Mouse (Mus musculus) midbrain, embryonic 11.5 days (tissue): ENCODE data around the gene Mturn. TPM values are rescaled to one million over a fixed set of nuclear protein-coding genes. Genes with fewer than 3 reads are reported as not detected.

Source experiments
- ATAC-seq: fragments of 200-750 bp; cut with Nextera tagmentation; 2 replicates; pipeline ENCODE4 v1.8.0; 2017; ENCODE audit warnings: moderate TSS enrichment, moderate library complexity; ENCODE audit not compliant: low FRiP score
- DNase-seq: peaks from one replicate; pipeline ENCODE4 v3.0.0; 2015; ENCODE audit warnings: low spot score; ENCODE audit errors: missing footprints
- H3K27ac ChIP-seq: fragments of 300-500 bp; sonication (generic); 2 replicates; pipeline ENCODE4 v1.5.1; 2014; ENCODE audit warnings: low read depth, low read length
- H3K27me3 ChIP-seq: fragments of 300-500 bp; sonication (generic); 2 replicates; pipeline ENCODE4 v1.6.1; 2014; ENCODE audit warnings: mild to moderate bottlenecking, low read length, moderate library complexity, mixed read lengths; ENCODE audit not compliant: control insufficient read depth, insufficient read depth
- H3K36me3 ChIP-seq: fragments of 300-500 bp; sonication (generic); 2 replicates; pipeline ENCODE4 v1.6.1; 2014; ENCODE audit warnings: mild to moderate bottlenecking, low read length, moderate library complexity, mixed read lengths; ENCODE audit not compliant: control insufficient read depth, insufficient read depth
- H3K4me1 ChIP-seq: fragments of 300-500 bp; sonication (generic); 2 replicates; pipeline ENCODE4 v1.6.1; 2014; ENCODE audit warnings: low read length; ENCODE audit not compliant: control insufficient read depth, insufficient read depth
- H3K4me2 ChIP-seq: fragments of 300-500 bp; sonication (generic); 2 replicates; pipeline ENCODE4 v1.6.1; 2014; ENCODE audit warnings: mild to moderate bottlenecking, moderate library complexity
- H3K4me3 ChIP-seq: fragments of 300-500 bp; sonication (generic); 2 replicates; pipeline ENCODE4 v1.5.1; 2014; ENCODE audit warnings: low read depth, low read length
- H3K9ac ChIP-seq: fragments of 300-500 bp; sonication (generic); 2 replicates; pipeline ENCODE4 v1.6.1; 2014; ENCODE audit warnings: low read length
- H3K9me3 ChIP-seq: fragments of 300-500 bp; sonication (generic); 2 replicates; pipeline ENCODE4 v1.6.1; 2016; ENCODE audit warnings: low read length; ENCODE audit not compliant: control insufficient read depth
- whole genome bisulfite sequencing: fragments of 180-500 bp; shearing (Covaris S2); extraction: QIAGEN DNeasy Blood & Tissue Kit; methylation state at CpG from one replicate; pipeline ENCODE4 v1.1.7; 2014; 5-methylcytosine and 5-hydroxymethylcytosine counted together
- polyA plus RNA-seq: library from polyadenylated mRNA; unstranded; fragments of >200 nt; fragmentation: Nextera tagmentation; extraction: Ambion mirVana; gene quantifications from 2 replicates; pipeline ENCODE4 v1.2.1, GENCODE M21; 2014

Mturn gene
- polyA plus RNA-seq, 1 experiment from 2014 or later: 40.0 TPM

DNA sequence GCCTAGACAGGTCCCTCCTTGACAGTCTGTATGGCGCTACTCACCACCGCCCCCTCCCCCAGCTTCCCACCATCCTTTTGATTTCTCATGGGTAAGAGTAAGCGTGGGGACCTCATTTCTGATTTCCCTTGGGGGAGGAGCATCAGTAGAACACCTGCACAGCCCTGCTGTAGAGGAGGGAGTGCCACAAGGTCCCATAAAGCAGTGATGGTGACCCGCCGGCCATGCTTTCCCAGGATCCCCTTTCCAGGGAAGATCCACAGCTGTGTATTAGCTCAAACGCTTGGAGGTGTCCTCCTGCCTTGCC is 23.1 kb downstream of the Mturn start:
- Histone ChIP-seq H3K4me1 (peaks cover 21% of the 10 kb centered on the region), H3K9ac (peak overlapping the region; percentile 24), H3K4me3 (no peak overlapping the region), H3K36me3 (no peaks in the 10 kb centered on the region), H3K27me3 (0 out of 2 replicates have a peak, but pooled peaks cover 2% of the 10 kb centered on the region), H3K4me2 (no peak overlapping the region), H3K9me3 (no peaks in the 10 kb centered on the region), H3K27ac (peak overlapping the region; percentile 15)
- ATAC-seq: peak; percentile 22; the same call in 1 of the 2 replicates
- WGBS: 24% methylated on average over 6 of the region's 6 CpGs
- no peak for DNase-seq

DNA sequence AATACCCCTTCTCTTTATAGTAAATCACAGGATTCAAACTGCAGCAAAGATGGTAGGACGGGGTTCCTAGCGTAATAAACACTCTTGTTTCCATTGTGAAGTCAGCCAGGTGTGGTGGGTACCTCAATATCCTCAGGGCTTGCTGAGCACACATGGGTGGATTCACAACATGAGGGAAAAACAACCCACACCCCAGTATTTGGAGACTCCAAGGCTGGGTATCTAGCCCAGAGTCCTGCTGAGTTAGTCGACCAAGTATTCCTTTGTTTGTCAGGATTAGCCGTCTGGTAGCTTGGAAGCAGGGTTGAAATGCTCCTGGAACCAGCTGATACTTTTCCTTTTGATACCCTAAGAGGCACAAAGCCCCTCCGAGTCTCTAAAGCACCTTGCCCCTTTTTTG is 23.4 kb downstream of the Mturn start:
- Histone ChIP-seq H3K4me2 (no peak overlapping the region), H3K9ac (peak overlapping the region; percentile 24; the same call in 1 of the 2 replicates), H3K4me3 (no peak overlapping the region), H3K4me1 (peaks cover 21% of the 10 kb centered on the region), H3K36me3 (no peaks in the 10 kb centered on the region), H3K27me3 (0 out of 2 replicates have a peak, but pooled peaks cover 2% of the 10 kb centered on the region), H3K9me3 (no peaks in the 10 kb centered on the region), H3K27ac (peak overlapping the region; percentile 7; the same call in 1 of the 2 replicates)
- 12% methylated on average over 5 of the region's 5 CpGs for WGBS
- peak; percentile 88 for DNase-seq
- peak; percentile 43; the same call in 1 of the 2 replicates for ATAC-seq

DNA sequence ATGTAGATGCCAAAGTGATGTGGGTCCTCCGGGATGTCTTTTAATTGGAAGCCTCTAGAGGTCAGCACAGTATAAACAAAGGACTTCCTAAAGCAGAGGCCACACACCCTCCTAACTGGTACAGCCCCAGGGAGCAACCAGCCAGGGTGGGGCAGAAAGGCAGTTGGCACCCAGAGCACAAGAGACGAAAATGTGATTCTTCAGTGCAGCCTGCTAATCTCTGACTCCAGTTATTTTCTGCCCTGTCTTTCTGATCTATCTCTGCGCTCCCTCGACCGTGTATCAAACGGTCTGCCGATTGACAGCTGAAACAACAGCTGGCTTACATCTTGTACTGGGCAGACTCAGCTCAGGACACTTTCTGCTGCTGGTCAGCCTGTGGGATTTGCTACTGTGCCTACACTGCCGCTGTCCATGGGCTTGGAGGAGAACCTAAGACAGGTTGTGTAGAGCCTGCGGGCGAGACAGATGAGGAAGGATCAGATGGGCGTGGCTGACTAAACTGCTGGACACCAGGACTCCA is 24.0 kb downstream of the Mturn start:
- DNase-seq (peak; percentile 93), ATAC-seq (peak; percentile 82)
- 0 out of 2 replicates have a peak, but pooled peaks cover 2% of the 10 kb centered on the region for H3K27me3 ChIP-seq
- peak overlapping the region; percentile 10; the same call in 1 of the 2 replicates for H3K9ac ChIP-seq
- H3K27ac ChIP-seq: peak overlapping the region; percentile 8; the same call in 1 of the 2 replicates
- peak overlapping the region; percentile 24 for H3K4me2 ChIP-seq
- no peaks in the 10 kb centered on the region for H3K9me3 ChIP-seq
- peaks cover 21% of the 10 kb centered on the region for H3K4me1 ChIP-seq
- 16% methylated on average over 11 of the region's 11 CpGs for WGBS
- H3K4me3 ChIP-seq: no peak overlapping the region
- no peaks in the 10 kb centered on the region for H3K36me3 ChIP-seq

DNA sequence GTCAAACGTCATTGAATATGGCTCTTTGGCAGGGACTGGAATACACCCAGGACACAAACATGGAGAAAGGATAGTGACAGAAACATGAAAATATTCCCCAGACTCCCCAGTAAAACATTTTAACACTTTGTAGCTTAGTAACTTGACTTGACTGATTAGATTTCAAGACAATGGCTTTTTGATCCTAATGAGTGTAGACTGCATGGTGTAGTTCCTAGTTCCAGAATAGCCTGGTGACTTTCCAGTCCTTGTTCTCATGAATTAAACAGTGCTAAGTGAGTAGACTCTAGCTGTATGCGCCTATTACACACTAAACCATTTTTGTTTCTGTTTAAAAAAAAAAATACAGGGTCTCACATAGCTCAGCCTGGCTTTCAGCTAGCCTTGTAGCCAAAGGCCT is 24.7 kb downstream of the Mturn start:
- ATAC-seq (no peak), DNase-seq (no peak)
- Histone ChIP-seq H3K4me1 (peaks cover 21% of the 10 kb centered on the region), H3K27me3 (0 out of 2 replicates have a peak, but pooled peaks cover 2% of the 10 kb centered on the region), H3K4me3 (no peak overlapping the region), H3K27ac (no peak overlapping the region), H3K4me2 (no peak overlapping the region), H3K36me3 (no peaks in the 10 kb centered on the region), H3K9ac (no peak overlapping the region), H3K9me3 (no peaks in the 10 kb centered on the region)
- 67% methylated on average over 2 of the region's 2 CpGs for WGBS

DNA sequence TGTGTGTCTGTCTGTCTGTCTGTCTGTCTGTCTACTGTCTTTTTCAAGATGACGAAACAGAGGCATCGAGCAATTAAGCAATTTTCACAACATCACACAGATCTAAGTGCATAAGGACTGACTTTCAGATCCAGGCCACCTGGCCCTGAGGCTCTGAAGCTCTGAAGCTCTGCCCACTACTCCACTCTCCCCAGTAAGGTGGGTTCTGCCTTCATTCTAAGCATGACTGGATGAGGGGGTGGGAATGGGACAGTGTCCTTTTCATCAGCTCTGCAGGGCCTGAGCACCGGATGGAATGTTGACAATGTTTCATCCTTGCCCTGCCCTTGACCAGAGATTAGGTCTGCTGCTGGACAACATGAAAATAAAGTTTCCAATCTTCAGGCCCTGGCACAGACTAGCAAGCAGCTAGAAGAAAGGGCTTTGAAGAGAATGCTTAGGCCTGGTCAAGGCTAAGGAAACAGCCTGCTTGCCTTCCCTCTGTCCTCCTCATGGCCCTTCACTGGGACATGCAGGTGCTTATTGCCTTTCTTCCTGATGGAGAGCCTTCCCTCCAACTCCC is 25.3 kb downstream of the Mturn start:
- H3K9me3 ChIP-seq: no peaks in the 10 kb centered on the region
- H3K4me2 ChIP-seq: no peak overlapping the region
- WGBS: 85% methylated on average over 3 of the region's 3 CpGs
- H3K4me3 ChIP-seq: no peak overlapping the region
- no peak overlapping the region for H3K9ac ChIP-seq
- H3K36me3 ChIP-seq: no peaks in the 10 kb centered on the region
- peaks cover 21% of the 10 kb centered on the region for H3K4me1 ChIP-seq
- 0 out of 2 replicates have a peak, but pooled peaks cover 2% of the 10 kb centered on the region for H3K27me3 ChIP-seq
- no peak overlapping the region for H3K27ac ChIP-seq
- no peak for DNase-seq
- no peak for ATAC-seq

DNA sequence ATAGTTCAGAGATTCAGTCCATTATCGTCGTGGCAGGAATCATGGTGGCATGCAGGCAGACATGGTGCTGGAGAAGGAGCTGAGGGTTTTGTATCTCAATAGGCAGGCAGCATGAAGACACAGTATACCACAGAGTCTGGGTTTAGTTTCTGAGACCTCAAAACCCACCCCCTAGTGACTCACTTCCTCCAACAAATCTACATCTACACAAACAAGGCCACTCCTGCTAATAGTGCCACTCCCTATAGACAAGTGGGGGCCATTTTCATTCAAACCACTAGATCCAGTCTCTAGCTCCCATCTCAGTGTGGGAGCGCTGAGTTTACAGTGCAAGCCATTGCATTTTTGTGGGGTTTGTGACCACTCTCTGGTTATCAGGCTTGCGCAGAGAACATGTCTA is 27.2 kb downstream of the Mturn start:
- DNase-seq (no peak), ATAC-seq (no peak)
- Histone ChIP-seq H3K4me2 (no peak overlapping the region), H3K4me1 (peaks cover 16% of the 10 kb centered on the region), H3K27me3 (0 out of 2 replicates have a peak, but pooled peaks cover 2% of the 10 kb centered on the region), H3K4me3 (no peak overlapping the region), H3K9me3 (no peaks in the 10 kb centered on the region), H3K36me3 (no peaks in the 10 kb centered on the region), H3K9ac (no peak overlapping the region), H3K27ac (no peak overlapping the region)
- WGBS: 89% methylated on average over 4 of the region's 4 CpGs

DNA sequence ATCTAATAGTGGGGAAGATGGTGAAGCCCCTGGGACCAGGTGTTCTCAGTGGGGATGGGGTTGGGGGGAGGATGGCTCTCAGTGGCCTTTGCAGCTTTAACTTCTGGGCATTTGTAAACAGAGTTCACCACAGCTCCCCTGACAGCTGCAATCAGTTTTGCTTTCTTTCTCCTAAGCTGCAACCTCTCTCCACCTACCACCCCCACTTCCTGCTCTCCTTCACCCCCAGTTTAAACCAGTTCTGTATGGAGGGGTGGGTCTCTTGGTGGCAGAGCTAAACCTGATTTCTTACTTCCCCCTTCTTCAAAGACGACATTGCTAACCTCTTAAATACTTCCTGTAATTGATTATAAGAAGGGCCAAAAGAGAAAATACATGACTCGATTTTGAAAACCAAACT is 34.3 kb downstream of the Mturn start:
- DNase-seq (no peak), ATAC-seq (no peak)
- Histone ChIP-seq H3K4me2 (no peak overlapping the region), H3K9ac (no peak overlapping the region), H3K27ac (no peak overlapping the region), H3K4me1 (no peaks in the 10 kb centered on the region), H3K36me3 (no peaks in the 10 kb centered on the region), H3K27me3 (no peaks in the 10 kb centered on the region), H3K9me3 (no peaks in the 10 kb centered on the region), H3K4me3 (no peak overlapping the region)
- 66% methylated on average over 2 of the region's 2 CpGs for WGBS

DNA sequence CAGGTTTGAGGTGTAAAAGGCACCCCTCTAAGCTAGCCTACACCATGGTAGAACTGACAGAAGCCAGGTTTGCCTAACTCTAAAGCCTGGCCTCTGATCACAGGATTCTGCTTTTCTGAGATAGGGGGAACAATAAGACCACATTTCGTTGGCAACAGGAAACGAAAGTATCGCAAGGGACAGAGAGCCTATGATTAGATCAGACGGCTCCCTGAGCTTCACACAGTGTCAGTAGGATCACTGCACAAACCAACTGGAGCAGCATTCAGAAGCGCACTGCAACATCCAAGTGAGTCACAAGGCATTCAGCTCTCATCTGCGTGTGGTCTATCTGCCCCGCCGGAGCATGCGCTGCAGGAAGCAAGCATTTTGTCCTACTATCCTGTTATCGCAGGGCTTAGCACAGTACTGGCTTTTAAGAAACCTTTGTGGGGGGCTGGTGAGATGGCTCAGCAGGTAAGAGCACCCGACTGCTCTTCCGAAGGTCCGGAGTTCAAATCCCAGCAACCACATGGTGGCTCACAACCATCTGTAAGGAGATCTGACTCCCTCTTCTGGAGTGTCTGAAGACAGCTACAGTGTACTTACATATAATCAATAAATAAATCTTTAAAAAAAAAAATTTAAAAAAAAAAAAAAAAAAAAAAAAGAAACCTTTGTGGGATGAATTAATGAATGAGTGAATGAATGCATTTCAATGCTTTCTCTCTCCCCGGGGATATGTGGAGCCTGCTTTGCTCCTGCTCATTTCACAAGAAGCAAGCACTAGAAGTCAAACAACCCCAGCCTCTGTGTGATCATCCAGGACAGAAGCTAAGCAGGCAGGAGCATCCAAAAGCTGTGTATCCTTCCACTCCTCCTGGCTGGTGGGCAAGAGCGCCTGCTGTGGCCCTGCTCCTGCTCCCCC is 37.6 kb downstream of the Mturn start:
- no peak overlapping the region for H3K9ac ChIP-seq
- H3K27ac ChIP-seq: no peak overlapping the region
- no peak overlapping the region for H3K4me3 ChIP-seq
- no peak overlapping the region for H3K4me2 ChIP-seq
- no peak for DNase-seq
- no peaks in the 10 kb centered on the region for H3K9me3 ChIP-seq
- no peaks in the 10 kb centered on the region for H3K4me1 ChIP-seq
- no peaks in the 10 kb centered on the region for H3K27me3 ChIP-seq
- no peak for ATAC-seq
- H3K36me3 ChIP-seq: no peaks in the 10 kb centered on the region
- WGBS: 82% methylated on average over 15 of the region's 15 CpGs
